Mouse (Mus musculus) testis, adult 2 months (tissue): ENCODE data around the gene Mlycd. TPM values are rescaled to one million over a fixed set of nuclear protein-coding genes. Genes with fewer than 3 reads are reported as not detected.
"Not testable (repeated sequence)": the region's sequence is repeated elsewhere in the genome, so short reads cannot be mapped to it uniquely, and the experiment has no call there.

Experiments used
- H3K27ac ChIP-seq: fragments of 200-500 bp; 2 replicates; pipeline ENCODE4 v1.5.1; 2012; ENCODE audit warnings: low read depth, low read length; ENCODE audit not compliant: control insufficient read depth, insufficient read depth
- H3K27me3 ChIP-seq: fragments of 200-500 bp; 2 replicates; pipeline ENCODE4 v1.6.1; 2012; ENCODE audit warnings: mild to moderate bottlenecking, low read length, moderate library complexity; ENCODE audit not compliant: control insufficient read depth, insufficient read depth
- H3K36me3 ChIP-seq: fragments of 200-500 bp; 2 replicates; pipeline ENCODE4 v1.6.1; 2012; ENCODE audit warnings: mild to moderate bottlenecking, low read length; ENCODE audit not compliant: control insufficient read depth, insufficient read depth
- H3K4me1 ChIP-seq: fragments of 200-500 bp; 2 replicates; pipeline ENCODE4 v1.6.1; 2012; ENCODE audit warnings: low read length; ENCODE audit not compliant: control insufficient read depth, insufficient read depth
- H3K4me3 ChIP-seq: fragments of 200-500 bp; 2 replicates; pipeline ENCODE4 v1.5.1; 2012; ENCODE audit warnings: low read depth, mild to moderate bottlenecking, low read length, moderate library complexity, mixed read lengths; ENCODE audit not compliant: control insufficient read depth
- CTCF ChIP-seq: fragments of 200-500 bp; IDR thresholded peaks from 2 replicates; pipeline ENCODE4 v1.5.1; 2012; ENCODE audit warnings: low read depth, mild to moderate bottlenecking, inconsistent platforms, low read length, moderate library complexity; ENCODE audit not compliant: control insufficient read depth, insufficient read depth, insufficient replicate concordance
- POLR2A ChIP-seq: fragments of 200-500 bp; IDR thresholded peaks from 2 replicates; pipeline ENCODE4 v1.6.1; 2012; ENCODE audit warnings: low read depth, mild to moderate bottlenecking, inconsistent platforms, low read length, moderate library complexity; ENCODE audit not compliant: control insufficient read depth
- polyA plus RNA-seq: library from polyadenylated mRNA; depleted of rRNA; stranded (reverse); fragments of >200 nt; gene quantifications from 2 replicates; pipeline ENCODE4 v1.2.3, GENCODE M21; 2012

Gene Mlycd
- polyA plus RNA-seq, 1 experiment, result 5.3 TPM

- H3K4me3 ChIP-seq, result no peak overlapping the region
- no peaks in the 10 kb centered on the region for H3K27me3 ChIP-seq
- no peaks in the 10 kb centered on the region for H3K36me3 ChIP-seq
- H3K4me1 ChIP-seq, result peaks cover 6% of the 10 kb centered on the region; the same call in 1 of the 2 replicates
- H3K27ac ChIP-seq, result no peak overlapping the region
- TF ChIP-seq CTCF (no peak), POLR2A (no peak)
Observed at GRCm38 (mm10) chr8:119358175-119358574, 36.5 kb upstream of the Mlycd start.

DNA sequence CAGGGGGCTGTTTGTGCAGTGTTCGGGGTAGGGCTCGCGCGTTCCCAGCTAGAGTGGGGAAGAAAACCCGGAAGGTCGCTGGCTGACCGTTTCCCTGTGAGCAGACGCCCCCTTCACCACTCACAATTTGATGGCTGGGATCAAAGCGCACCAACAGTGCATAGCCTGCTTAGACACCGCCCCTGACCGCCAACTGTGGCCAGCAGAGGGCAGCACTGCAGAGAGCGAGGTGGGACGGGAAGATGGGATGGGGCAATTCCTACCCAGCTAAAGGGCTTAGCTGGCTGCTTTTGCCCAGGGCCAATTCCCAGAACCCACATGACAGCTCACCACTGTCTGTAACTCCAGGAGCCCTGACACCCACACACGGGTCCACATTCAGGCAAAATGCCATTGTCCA lies 35.8 kb upstream of the Mlycd start:
- H3K4me1 ChIP-seq, result peaks cover 6% of the 10 kb centered on the region; the same call in 1 of the 2 replicates
- TF ChIP-seq CTCF, result peak; percentile 90
- TF ChIP-seq POLR2A, result no peak; the same call in 1 of the 2 replicates
- H3K27ac ChIP-seq, result no peak overlapping the region
- no peaks in the 10 kb centered on the region for H3K27me3 ChIP-seq
- H3K36me3 ChIP-seq, result no peaks in the 10 kb centered on the region
- H3K4me3 ChIP-seq, result peak overlapping the region; percentile 81

DNA sequence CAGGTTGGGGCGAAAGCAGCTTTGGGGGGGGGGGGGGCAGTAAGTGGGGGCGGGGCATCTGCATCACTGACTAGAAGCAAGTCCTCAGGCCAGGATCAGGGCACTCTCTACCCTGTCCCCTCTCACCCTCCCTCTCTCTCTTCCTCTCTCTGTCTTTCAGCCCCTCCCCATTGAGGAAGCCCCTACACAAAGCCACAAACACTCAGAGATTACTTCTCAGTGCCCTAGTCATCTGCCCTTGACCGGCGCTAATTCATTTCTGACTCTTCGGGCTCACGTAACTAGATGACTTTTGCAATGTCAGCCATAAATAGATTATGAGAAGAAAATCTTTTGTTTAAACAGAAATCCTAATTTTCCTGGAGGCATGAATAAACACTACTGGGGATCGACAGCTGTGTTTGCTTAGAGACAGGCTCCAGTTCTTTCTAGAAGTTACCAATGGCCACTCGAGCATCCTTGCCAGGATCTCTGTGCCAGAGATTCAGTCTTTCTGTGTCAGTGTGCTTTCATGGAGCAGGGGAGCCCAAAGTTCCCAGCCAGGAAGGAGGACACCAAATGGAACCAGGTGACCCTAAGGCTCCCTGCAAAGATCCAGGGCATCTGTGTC lies 33.9 kb upstream of the Mlycd start:
- H3K4me1 ChIP-seq, result peaks cover 11% of the 10 kb centered on the region
- TF ChIP-seq CTCF, result no peak
- no peak for TF ChIP-seq POLR2A
- H3K36me3 ChIP-seq, result no peaks in the 10 kb centered on the region
- H3K27ac ChIP-seq, result no peak overlapping the region
- no peaks in the 10 kb centered on the region for H3K27me3 ChIP-seq
- no peak overlapping the region for H3K4me3 ChIP-seq

DNA sequence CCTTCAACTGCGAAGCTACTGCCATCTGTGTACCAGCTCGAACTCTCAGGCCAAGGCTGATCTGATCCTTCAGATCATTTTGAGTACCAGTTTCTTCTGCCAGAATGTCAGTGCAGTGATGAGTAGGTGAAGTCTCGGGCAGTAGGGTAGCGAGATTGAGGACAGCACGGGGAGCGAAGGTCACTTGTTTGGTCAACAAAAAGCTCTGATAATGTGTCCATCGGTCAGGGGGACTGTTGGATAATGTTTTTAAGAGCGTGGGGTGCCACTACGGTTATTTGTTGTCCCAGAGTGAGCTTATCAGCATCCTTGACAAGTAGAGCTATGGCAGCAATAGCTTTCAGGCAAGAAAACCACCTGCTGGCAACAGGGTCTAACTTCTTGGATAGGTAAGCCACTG lies 20.0 kb upstream of the Mlycd start:
- H3K4me1 ChIP-seq, result peaks cover 11% of the 10 kb centered on the region
- H3K27me3 ChIP-seq, H3K36me3 ChIP-seq, H3K27ac ChIP-seq, H3K4me3 ChIP-seq: not testable (repeated sequence)

- TF ChIP-seq POLR2A (no peak), CTCF (no peak)
- Histone ChIP-seq H3K27ac (no peak overlapping the region), H3K4me1 (peaks cover 11% of the 10 kb centered on the region), H3K4me3 (peak overlapping the region; percentile 36), H3K27me3 (no peaks in the 10 kb centered on the region), H3K36me3 (no peaks in the 10 kb centered on the region)
Observed at GRCm38 (mm10) chr8:119378476-119378875, 16.2 kb upstream of the Mlycd start.

- Histone ChIP-seq H3K4me3 (no peak overlapping the region), H3K36me3 (no peaks in the 10 kb centered on the region), H3K27ac (no peak overlapping the region), H3K27me3 (no peaks in the 10 kb centered on the region), H3K4me1 (peaks cover 11% of the 10 kb centered on the region)
- TF ChIP-seq CTCF, result no peak
- no peak for TF ChIP-seq POLR2A
Observed at GRCm38 (mm10) chr8:119380619-119381018, 14.1 kb upstream of the Mlycd start.

GRCm38 (mm10) chr8:119384478-119384877 lies 10.2 kb upstream of the Mlycd start:
- Histone ChIP-seq H3K4me1 (no peaks in the 10 kb centered on the region), H3K36me3 (no peaks in the 10 kb centered on the region), H3K27ac (no peak overlapping the region), H3K4me3 (no peak overlapping the region), H3K27me3 (no peaks in the 10 kb centered on the region)
- no peak for TF ChIP-seq CTCF
- TF ChIP-seq POLR2A, result no peak

DNA sequence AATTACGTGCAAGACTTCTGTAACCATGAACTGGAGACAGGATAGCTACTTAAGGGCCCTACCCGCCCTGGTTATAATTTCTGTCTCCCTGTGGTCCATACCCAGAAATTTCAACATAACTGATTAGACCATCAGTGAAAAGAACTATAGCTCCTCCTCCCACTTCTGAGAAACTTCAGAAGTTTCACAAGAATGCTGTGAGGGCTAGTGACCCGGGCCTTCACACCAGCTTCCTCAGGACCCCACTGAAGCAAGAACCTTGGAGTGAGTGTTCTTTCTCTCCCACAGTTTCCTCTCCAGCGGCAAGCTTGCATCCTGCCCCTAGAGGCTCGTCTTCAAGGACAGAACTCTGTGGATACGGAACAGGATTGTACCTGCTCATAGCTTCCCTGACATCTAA lies 8.8 kb upstream of the Mlycd start:
- no peak overlapping the region for H3K4me3 ChIP-seq
- H3K27ac ChIP-seq, result no peak overlapping the region
- TF ChIP-seq CTCF (no peak), POLR2A (no peak)
- no peaks in the 10 kb centered on the region for H3K36me3 ChIP-seq
- no peaks in the 10 kb centered on the region for H3K27me3 ChIP-seq
- H3K4me1 ChIP-seq, result no peaks in the 10 kb centered on the region
